Mouse (Mus musculus) kidney, adult 8-10 months (tissue): ENCODE results near the gene Ankk1.
A peak's percentile ranks its signal among the peaks of the same experiment; 100 is the strongest.

Experiments used
- DNase-seq, 2 experiments: peaks; one replicate each; pipeline ENCODE4 v3.0.0; 2022

The Ankk1 gene

DNA sequence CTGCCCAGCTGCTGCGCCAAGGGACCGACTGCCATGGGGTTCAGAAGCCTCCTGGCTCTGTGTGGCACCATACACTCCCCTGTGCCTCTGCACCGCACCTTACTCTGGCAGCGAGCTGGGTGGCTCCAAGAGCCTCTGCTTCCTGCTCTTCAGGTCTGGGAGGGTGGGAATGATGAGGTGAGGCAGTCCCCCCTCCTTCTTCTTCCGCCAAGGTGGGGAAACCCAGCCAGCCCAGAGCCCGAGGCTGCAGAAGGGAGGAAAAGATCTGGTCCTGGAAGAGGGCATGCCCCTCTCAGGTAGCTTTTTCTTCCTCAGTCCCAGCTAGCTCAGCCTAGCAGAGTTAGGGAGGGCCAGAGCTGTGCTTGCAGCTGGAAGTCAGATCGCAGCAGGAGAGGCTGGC is at the start of gene Ankk1:
Gene Ankk1 (minus strand): TSS at position 101 of the 400 bp plus-strand sequence.
- no peak for DNase-seq

DNA sequence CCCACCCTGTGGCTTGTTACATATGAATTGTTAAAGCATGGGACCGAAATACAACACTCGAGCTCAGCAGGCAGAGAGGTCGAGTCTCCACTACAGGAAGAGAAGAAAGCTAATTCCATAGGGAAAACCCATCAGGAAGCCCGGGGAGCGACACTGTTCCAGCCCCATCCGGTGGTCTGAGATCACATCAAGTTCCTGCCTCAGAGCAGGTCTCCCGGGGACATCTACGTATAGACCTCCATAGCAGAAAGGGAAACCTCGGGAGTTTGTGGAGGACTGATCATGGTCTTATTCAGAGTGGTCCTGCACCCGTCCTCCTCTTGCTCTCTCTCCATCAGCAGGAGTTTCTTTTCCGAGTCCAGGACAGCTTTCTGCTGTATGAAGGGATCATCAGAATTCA is 45.3 kb upstream of the Ankk1 start:
- no peak for DNase-seq

DNA sequence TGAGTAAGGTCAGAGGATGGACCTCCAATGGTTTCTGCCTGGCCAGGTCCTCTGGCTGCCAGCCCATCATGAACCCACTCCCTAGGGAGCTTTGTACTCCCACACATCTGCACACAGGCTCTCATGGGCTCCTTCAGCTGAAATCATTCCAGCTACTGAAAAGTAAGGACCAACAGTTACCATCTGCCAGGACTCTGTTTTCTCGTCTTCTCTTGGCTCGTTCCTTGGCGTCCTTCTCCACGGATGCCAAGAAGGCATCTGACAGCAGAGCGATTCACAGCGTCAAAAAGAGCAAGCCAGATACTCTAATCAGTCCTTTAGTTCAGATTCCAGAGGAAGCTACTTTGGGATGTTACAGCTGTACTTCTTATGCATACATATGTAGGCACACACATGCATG is 44.1 kb upstream of the Ankk1 start:
- no peak for DNase-seq

DNA sequence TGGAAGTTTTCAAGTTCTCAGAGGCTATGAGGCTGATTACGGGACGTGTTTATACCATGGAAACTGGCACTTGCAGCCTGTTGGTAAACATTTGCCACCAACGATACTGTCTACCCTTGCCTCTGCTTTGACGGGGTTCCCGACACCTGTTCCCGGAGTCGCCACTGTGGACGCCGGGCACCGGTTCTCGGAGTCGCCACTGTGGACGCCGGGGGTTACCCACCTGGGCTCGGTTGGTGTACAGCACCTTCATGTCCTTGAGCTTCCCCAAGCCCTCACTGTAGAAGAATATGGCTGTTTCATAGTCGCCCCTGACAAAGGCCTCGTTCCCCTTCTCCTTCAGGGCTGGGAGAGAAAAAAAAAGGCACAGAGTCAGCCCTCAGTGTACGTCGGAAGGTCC is 43.2 kb upstream of the Ankk1 start:
- DNase-seq: no peak

DNA sequence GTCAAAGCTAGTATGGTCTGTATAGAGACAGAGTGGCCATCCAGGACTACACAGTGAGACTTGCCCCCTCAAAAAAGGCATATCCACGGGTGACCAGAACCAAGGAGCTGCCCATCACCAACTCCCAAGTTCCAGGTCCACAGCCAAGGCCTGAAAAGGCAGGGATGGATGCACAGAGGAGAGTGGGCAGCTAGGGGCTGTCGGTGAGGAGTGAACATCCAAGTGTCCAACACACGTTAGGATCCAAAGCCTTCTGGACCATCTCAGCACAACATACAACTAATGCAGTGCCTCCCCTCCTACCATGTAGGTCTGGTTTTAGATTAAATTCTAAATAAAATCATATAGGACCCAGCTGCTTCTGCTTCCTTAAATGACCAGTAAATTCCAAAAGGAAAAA is 29.3 kb upstream of the Ankk1 start:
- DNase-seq: no peak

DNA sequence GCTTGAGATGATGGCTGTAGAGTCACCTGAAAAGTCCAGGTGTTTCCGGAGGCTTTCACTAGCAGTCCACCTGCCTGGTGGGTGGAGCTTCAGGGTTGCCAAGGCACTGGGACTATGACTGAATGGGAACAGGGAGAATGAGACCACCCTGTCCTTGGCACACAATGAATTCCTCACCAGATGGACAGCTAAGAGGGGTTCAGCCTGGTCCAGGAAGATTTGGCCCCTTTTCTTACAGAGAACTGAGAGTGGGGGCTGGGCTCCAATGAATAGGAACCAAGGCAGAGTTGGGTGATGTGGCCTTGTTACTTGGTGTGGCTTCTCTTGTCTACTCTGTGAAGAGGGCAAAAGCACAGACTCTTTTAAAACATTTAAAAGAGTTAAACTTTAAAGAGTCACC is 25.6 kb upstream of the Ankk1 start:
- DNase-seq: no peak

DNA sequence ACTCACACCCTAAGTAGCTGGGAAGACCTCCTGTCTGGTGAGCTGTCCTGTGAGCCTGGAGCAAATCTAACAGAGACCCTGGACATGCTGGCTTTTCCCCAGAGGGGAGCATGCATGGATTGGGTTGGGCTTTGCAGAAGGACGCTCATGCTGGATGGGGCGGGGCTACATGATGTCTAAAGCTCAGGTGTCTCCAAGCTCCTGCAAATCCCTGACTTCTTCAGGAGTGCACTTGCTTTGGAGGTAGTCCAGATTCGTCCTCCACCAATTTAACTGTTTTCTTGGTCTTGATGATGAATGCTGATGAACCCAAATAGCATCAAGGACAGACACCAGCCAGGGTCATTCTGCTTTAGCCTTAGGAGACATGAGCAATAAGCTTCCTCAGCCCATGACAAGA is 23.7 kb upstream of the Ankk1 start:
- no peak for DNase-seq

DNA sequence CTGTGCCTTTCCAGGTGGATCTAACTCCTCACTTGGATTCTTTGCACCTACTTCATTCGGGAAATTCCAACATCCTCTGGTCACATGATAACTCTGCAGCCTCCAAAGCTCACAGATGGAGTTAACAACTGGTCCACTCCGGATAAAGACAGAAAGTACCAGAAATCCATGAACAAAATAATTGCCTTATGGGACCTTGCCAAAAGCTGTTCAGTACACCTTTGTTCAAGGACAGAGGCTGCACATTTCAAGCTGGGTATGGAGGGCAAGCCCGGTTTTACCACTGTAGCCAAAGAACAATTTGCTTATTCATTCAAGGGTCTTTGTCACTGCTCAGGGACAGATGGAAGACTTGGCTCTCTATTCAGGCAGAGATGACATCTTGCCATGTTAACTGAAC is 15.8 kb upstream of the Ankk1 start:
- peak in 1 of 2 experiments; percentile 7 for DNase-seq

DNA sequence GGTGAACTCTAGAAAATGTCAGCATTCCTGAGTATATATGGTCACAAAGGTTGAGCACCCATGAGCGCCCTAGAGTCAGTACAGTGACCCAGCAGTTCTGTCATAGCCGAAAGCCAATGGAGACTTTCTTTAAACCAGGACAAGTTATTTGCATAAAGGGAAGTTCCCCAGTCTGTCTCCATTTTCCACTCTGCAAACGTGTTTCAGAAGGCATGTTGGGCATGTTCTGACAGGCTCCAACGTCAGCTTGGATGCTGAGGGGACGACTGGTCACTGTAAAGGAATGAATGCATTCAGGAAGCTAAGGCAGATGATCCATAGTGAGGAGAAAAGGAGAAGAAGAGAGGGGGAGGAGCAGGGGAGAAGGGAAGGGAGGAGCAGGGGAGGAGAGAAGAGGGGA is 657 bp upstream of the Ankk1 start:
- no peak for DNase-seq

DNA sequence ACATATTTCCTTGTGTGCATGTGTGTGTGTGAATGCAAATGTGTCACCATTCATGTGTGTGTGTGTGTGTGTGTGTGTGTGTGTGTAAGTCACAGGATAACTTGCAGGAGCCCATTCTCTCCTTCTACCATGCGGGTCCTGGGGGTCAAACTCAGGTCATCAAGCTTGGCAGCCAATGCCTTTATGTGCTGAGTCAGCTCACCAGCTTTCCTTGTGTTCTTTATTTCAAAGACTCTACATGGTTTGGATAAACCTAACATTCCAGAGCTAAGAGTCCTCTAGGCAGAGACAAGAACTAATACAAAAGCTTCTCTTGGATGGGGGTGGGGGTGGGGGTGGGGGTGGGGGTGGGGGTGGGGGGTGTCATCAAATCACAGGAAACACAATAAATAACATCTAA is 1.2 kb downstream of the Ankk1 start:
- no peak for DNase-seq

DNA sequence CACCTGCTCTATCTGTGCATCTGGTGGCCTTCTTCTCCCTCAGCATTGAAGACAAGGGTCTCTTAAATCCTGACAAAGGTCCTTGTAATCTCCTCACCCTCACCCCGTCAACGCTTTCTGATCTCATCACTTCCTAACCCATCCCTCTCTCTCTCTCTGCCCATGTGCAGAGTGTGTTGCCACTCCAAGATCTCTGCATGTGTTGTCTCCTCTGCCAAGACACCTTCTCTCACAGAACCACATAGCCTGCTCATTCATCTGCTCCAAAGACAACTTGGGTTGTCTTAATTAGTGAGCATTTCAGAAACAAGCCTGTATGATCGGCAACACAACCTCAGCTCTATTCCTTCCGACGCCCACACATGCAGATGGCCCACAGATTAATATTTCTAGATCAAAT is 3.0 kb downstream of the Ankk1 start:
- DNase-seq: no peak

DNA sequence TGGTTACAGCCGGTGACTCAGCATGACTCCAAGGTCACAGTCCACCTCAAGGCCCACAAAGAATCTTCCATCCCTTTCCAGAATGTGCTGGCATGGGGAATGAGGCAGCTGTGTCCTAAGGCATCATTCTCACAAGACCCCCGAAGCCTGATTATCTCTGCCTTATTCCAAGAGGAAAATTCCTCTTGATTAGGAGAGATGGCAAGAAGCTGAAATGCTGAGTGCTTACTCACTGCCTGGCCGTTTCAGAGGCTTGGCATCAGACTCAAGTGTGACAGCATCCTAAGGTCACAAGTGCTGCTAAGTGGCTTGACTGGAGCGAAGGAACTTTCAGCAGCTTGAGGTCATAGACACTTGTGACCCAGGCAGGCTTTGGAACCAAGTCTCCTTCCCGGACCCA is 16.2 kb downstream of the Ankk1 start:
- DNase-seq: no peak

DNA sequence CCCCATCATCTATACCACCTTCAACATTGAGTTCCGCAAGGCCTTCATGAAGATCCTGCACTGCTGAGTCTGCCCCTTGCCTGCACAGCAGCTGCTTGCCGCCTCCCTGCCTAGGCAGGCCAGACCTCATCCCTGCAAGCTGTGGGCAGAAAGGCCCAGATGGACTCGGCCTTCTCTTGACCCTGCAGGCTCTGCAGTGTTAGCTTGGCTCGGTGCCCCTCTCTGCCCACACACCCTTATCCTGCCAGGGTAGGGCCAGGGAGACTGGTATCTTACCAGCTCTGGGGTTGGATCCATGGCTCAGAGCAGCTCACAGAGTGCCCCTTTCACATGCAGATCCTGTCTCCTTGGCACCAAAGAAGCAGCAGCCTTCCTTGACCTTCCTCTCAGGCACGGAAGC is 19.8 kb downstream of the Ankk1 start:
- DNase-seq: no peak

DNA sequence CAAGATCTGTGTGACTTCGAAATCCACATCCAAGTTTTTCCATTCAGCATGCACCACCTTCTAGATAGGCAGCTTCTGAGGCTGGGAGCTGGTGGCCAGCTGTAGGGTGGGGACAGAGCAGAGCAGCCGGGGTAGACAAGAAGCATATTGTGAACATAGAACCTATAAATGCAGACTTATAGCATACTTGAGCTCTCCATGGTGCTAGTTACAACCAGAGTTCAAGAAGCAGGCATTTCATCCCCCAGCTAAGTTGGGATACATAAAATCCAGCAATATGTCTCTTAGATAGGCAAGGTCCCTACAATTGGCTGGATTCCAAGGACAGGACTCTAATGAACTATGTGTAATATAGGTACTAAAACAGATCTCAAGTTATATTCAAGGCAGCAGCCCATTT is 23.1 kb downstream of the Ankk1 start:
- DNase-seq: no peak

DNA sequence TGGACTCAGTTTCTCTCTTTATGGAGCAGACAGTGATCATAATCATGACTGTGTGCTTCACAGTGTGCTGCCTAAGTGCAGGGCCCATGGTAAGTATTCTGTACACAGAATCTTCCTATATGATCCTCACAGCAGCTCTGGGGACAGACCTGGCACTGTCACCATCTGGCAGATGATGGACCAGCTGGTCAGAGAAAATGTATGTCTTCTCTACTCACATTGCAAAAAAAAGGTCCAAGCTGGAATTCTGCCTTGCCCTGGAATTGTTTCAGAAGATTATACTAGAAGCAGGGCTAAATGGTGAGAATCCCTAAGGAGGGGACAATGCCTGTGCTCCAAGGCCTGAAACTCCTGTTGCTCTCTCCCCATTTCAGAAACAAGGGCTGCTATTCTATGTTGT is 30.8 kb downstream of the Ankk1 start:
- no peak for DNase-seq

DNA sequence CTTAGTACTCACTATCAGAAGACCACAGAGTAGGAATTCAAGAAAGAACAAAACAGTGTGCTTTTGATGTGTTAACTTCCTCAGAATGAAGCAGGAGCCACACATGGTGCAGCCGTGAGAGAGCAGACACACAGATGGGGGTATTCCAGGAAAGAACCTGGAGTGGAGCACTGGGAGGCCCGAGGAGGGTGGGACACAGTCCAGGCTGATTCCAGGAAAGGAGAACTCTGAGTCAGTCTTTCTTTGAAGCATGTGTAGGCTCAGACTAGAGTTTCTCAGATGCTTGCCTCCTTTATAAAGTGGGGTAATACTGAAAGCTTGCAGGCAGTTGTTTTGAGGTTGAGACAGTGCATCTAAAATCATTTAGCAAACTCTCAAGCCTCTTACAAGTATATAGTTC is 34.6 kb downstream of the Ankk1 start:
- DNase-seq: no peak

DNA sequence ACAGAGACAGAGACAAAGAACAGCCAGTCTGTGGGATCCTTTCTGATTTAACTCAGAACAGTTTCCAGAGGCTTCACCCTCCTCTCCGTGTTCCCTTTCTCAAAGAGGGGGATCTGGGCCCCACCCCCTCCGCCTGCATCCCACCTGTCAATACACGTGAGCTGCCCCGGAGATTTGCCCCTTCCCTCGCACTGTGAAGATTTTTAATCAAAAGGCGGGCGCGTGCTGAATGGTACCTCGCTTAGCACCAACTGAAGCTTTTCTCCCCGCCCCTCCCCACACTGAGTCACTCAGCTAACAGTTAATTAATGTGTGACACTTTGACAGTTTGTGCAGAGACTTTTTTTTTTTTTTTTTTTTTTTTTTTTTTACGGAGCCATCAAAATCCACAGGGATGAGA is 40.7 kb downstream of the Ankk1 start:
- no peak for DNase-seq

DNA sequence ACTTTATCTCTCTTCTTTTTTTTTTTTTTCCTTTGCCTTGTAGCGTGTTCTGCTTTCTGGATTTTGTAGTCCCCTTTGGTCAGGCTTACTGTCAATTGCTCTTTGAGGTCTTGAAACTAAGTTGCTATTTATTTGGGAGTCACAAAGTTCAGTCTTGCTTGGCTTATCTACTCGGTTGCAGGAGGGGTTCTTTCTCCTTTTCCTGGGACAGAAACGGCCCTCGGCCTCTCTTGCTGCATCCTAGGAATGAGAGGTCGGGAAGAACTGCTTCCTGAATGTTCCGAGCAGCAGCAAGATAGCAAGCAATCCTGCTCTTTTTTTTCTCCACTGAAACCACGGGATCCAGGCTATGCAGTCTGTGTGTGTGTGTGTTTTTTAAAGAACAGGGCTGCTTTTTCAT is 41.5 kb downstream of the Ankk1 start:
- no peak for DNase-seq

DNA sequence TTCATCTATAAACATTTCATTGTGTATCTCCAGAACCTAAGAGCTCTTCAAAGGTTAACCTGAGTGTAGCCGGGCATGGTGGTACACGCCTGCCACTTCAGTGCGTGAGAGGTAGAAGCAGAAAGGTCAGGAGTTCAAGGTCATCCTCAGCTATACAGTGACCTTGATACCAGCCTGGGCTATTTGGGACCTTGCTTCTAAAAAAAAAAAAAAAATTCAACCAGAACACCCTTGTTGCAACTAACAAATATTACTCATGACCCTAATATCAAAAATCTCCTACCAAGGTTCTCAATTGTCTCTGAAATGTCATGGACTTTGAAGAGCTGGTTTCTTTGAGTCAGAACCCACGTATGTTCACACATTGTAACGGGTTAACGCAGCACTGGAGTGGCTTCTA is 42.0 kb downstream of the Ankk1 start:
- DNase-seq: no peak

DNA sequence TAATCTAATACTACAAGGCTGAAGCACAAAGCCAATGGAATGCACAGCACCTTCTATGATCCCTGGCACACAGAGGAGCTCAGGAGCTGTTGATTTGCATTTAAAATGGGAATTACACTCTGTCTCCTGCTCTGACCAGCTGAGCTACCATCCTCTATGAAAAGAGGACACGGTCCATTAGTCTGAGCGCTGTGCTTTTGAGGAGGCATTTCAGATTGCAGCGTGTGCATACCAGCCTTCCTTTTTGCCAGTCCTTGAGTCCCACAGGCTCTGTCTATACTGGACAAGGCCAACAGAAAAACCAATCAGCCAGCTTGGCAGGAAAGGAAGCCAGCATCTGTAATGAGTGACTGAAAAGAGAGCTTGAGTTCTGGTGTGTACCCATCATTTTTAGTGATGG is 42.8 kb downstream of the Ankk1 start:
- DNase-seq: no peak

DNA sequence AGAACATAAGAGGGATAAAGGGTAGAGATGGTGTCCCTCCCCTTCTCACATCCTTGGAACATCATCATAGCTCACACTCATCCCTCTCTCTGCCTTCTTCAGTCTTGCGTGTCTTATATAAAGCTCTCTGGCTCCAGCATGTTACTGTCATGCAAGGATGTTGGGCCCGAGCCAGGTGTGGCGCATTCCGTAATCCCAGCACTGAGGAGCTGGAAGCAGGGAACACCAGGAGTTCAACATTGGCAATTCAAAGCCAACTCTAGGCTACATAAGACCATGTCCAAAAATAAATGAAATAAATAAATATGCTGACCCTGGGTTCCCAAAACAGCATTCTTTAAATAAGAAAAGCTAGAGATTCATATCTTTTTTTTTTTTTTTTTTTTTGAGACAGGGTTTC is 46.9 kb downstream of the Ankk1 start:
- DNase-seq: no peak

DNA sequence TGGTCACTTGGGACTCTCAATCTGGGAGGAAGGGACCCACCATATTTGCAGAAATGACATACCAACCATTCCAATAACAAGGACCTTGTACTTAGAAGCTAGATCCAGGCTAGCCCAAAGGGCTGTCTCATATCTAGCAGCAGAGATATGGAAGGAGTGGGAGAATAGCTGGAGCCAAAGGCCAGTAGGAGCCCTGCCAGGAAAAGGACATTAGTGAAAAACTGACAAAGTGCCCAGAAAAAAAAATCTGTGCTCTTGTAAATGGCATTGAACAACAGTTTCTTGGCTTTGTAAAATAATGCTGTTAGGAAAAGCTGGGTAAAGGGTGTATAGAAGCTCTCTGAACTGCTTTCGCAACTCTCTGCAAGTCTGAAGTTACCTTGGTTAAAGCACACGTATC is 52.9 kb downstream of the Ankk1 start:
- DNase-seq: no peak

DNA sequence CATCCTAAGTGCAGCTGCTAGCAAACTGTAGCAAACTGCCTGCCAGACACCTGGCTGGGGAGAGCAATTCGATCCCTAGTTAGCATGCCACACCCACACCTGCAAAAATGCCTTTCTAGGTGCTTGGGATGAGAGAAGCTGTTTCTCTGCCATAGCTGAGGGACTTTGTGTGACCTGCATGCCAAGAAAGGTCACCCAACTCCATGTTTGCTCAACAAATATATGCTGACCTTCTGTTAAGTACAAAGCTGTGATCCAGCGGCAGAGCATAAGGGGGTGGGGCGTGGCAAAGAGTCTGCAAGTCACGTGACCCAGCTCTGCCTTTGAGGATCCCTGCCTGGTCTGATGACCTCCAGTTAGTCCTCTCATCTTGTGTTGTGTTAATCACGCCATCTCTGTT is 61.1 kb downstream of the Ankk1 start:
- DNase-seq: no peak
